Mouse (Mus musculus) effector memory CD4-positive, alpha-beta T cell, adult 7 months (primary cell): ENCODE results near the gene Gm21721. TPM values are rescaled to one million over a fixed set of nuclear protein-coding genes. Genes with fewer than 3 reads are reported as not detected.

Source experiments
- polyA plus RNA-seq: library from polyadenylated mRNA; unstranded; fragments of 100-300 nt; shearing (Covaris generic); gene quantifications from one replicate; pipeline ENCODE4 v1.2.1, GENCODE M21; 2017

The Gm21721 gene
- polyA plus RNA-seq, result not detected

GRCm38 (mm10) chrY:9202090-9202489, at the start of gene Gm21721:
Gene Gm21721 (minus strand): TSS chrY:9202190.

Other genes starting within 250 kb of the Gm21721 start
- gene Gm21292, start 68.3 kb downstream of the Gm21721 start, polyA plus RNA-seq, result not detected
- gene Gm21812, start 145.0 kb upstream of the Gm21721 start, polyA plus RNA-seq, result not detected
- gene Gm21874, start 214.0 kb upstream of the Gm21721 start, polyA plus RNA-seq, result not detected